Mouse (Mus musculus): ENCODE data around the gene Gse1. TPM values are rescaled to one million over a fixed set of nuclear protein-coding genes. Genes with fewer than 3 reads are reported as not detected.

Gse1 gene
- total RNA-seq (2023) = 43.1 and 45.8 TPM in 2 replicates

GRCm38 (mm10) chr8:120227891-120228591 is at the start of gene Gse1:
Gene Gse1, plus strand, starts transcription at chr8:120228456.

GRCm38 (mm10) chr8:120588908-120589771 is 360.9 kb downstream of the Gse1 start, which contains the start of gene Gins2:
Gene Gins2, minus strand, starts transcription at chr8:120589304.

Other genes starting within 250 kb of the Gse1 start
- 103 and 118 TPM in 2 replicates for gene Crispld2, start 236.0 kb upstream of the Gse1 start, total RNA-seq (2023)
- gene Zdhhc7, start 127.0 kb upstream of the Gse1 start, total RNA-seq (2023) = 50.3 and 71.0 TPM in 2 replicates
- gene 6430548M08Rik, start 114.3 kb upstream of the Gse1 start, total RNA-seq (2023) = 219 and 258 TPM in 2 replicates
- not detected in 2 replicates for gene Fam92b, start 51.0 kb upstream of the Gse1 start, total RNA-seq (2023)